Mouse (Mus musculus) bone marrow, adult 2 months (tissue): ENCODE data around the gene Dnase1l3.

Experiments
- CTCF ChIP-seq: fragments of 200-500 bp; IDR thresholded peaks from 2 replicates; pipeline ENCODE4 v1.5.1; 2011; ENCODE audit warnings: low read length, control low read depth; ENCODE audit not compliant: control insufficient read depth, insufficient read depth
- POLR2A ChIP-seq: fragments of 200-500 bp; IDR thresholded peaks from 2 replicates; pipeline ENCODE4 v1.6.1; 2011; ENCODE audit warnings: low read depth, mild to moderate bottlenecking, control low read depth, low read length, borderline replicate concordance; ENCODE audit not compliant: control insufficient read depth

DNA sequence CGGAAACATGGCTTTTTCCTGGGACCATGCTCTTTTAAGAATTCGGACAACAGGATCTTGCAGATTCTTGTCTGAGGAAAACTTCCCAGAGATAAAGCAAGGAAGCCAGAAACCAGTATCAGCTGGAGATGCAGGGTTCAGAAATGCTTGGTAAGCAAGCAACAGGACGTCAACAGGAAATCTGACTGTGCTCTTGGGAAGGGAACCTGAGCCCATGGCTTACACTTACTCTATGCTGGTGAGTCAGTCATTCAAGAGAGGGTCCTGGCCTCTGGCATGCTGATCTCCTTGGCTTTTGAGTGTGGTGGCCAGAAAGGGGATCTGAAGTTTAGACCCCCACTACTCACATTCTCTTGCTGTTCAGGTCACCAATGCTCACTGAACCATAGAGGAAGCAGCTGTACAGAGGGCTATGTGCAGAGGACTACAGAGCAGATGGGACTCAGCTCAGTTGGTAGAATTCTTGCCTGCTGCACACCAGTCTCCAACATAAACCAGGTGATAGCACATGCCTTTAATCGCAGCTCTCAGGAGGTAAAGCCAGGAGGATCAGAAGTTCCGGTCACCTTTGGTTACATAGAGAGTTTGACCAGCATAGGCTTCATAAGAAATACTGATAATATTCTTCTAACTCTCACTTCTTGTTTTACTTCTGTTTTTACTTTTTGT, 3.1 kb downstream of the Dnase1l3 start:
- TF ChIP-seq CTCF, result no peak
- no peak for TF ChIP-seq POLR2A
